Mouse (Mus musculus) myocyte (in vitro differentiated cells): ENCODE results near the gene Sdhaf1. TPM values are rescaled to one million over a fixed set of nuclear protein-coding genes. Genes with fewer than 3 reads are reported as not detected.

Experiments
- H3K27me3 ChIP-seq: one replicate; pipeline ENCODE4 v1.6.1; 2011; ENCODE audit not compliant: control insufficient read depth, insufficient read depth, insufficient read length
- H3K36me3 ChIP-seq: one replicate; pipeline ENCODE4 v1.6.1; 2011; ENCODE audit not compliant: control insufficient read depth, insufficient read depth
- H3K4me2 ChIP-seq: one replicate; pipeline ENCODE4 v1.6.1; 2011; ENCODE audit warnings: low read depth, control low read depth
- H3K4me3 ChIP-seq: one replicate; pipeline ENCODE4 v1.5.1; 2011; ENCODE audit warnings: mild to moderate bottlenecking, control low read depth, moderate library complexity
- H3K79me2 ChIP-seq: one replicate; pipeline ENCODE4 v1.6.1; 2011; ENCODE audit not compliant: control insufficient read depth, insufficient read depth
- H3ac ChIP-seq: one replicate; pipeline ENCODE4 v1.6.1; 2011; ENCODE audit not compliant: control insufficient read depth, insufficient read length
- CEBPB ChIP-seq: IDR thresholded peaks from 2 replicates; pipeline ENCODE4 v1.6.1; 2011; ENCODE audit warnings: mild to moderate bottlenecking, moderate library complexity; ENCODE audit not compliant: poor library complexity, insufficient read depth, severe bottlenecking
- E2F4 ChIP-seq: IDR thresholded peaks from one replicate; pipeline ENCODE4 v1.6.1; 2011; ENCODE audit warnings: mild to moderate bottlenecking, control low read depth, moderate library complexity; ENCODE audit not compliant: insufficient read depth
- MAX ChIP-seq: IDR thresholded peaks from one replicate; pipeline ENCODE4 v1.6.1; 2011; ENCODE audit warnings: low read depth, mild to moderate bottlenecking, control low read depth
- MYOD1 ChIP-seq, 3 experiments: IDR thresholded peaks; one replicate each; pipeline ENCODE4 v1.6.1; 2011; ENCODE audit warnings: control low read depth in 2 of 3, low read depth in 2 of 3, mild to moderate bottlenecking in 2 of 3, moderate library complexity in 1 of 3; ENCODE audit not compliant: insufficient read length in 2 of 3, control insufficient read depth in 1 of 3
- MYOG ChIP-seq, 3 experiments: IDR thresholded peaks; one replicate each; pipeline ENCODE4 v1.6.1; 2011; ENCODE audit warnings: control low read depth in 2 of 3, low read depth in 2 of 3, mild to moderate bottlenecking in 2 of 3; ENCODE audit not compliant: insufficient read length in 2 of 3, control insufficient read depth in 1 of 3, insufficient read depth in 1 of 3
- POLR2A ChIP-seq: IDR thresholded peaks from one replicate; pipeline ENCODE4 v1.6.1; 2011; ENCODE audit warnings: low read depth, mild to moderate bottlenecking, control low read depth, moderate library complexity; ENCODE audit not compliant: insufficient read length
- POLR2AphosphoS2 ChIP-seq: IDR thresholded peaks from one replicate; pipeline ENCODE4 v1.6.1; 2011; ENCODE audit warnings: low read depth, control low read depth; ENCODE audit not compliant: insufficient read length
- REST ChIP-seq: IDR thresholded peaks from one replicate; pipeline ENCODE4 v1.6.1; 2011; ENCODE audit warnings: mild to moderate bottlenecking, control low read depth, moderate library complexity; ENCODE audit not compliant: insufficient read depth, insufficient read length
- SRF ChIP-seq: IDR thresholded peaks from one replicate; pipeline ENCODE4 v1.6.1; 2011; ENCODE audit warnings: low read depth; ENCODE audit not compliant: control insufficient read depth, insufficient read length
- TCF12 ChIP-seq: IDR thresholded peaks from one replicate; pipeline ENCODE4 v1.6.1; 2011; ENCODE audit warnings: mild to moderate bottlenecking, control low read depth; ENCODE audit not compliant: poor library complexity, insufficient read depth, severe bottlenecking
- TCF3 ChIP-seq: IDR thresholded peaks from one replicate; pipeline ENCODE4 v1.6.1; 2011; ENCODE audit warnings: low read depth, control low read depth; ENCODE audit not compliant: insufficient read length
- USF1 ChIP-seq: IDR thresholded peaks from one replicate; pipeline ENCODE4 v1.6.1; 2011; ENCODE audit warnings: low read depth, mild to moderate bottlenecking, control low read depth, moderate library complexity
- polyA plus RNA-seq: library from polyadenylated mRNA; unstranded; fragments of >200 nt; fragmentation: generic; extraction: Trizol; gene quantifications from one replicate; pipeline ENCODE4 v1.2.1, GENCODE M21; 2012; ENCODE audit warnings: missing spikeins

Sdhaf1 gene
- polyA plus RNA-seq, 1 experiment = 13.6 TPM

- no peak for TF ChIP-seq TCF12
- TF ChIP-seq POLR2AphosphoS2 = no peak
- TF ChIP-seq MYOD1 (IDR thresholded peaks at IDR 0.05; ENCODE audit: control insufficient read depth in 1 of 3, insufficient read length in 2 of 3, low read depth in 2 of 3) = no peak
- no peak for TF ChIP-seq SRF
- TF ChIP-seq USF1 = no peak
- TF ChIP-seq REST = no peak
- TF ChIP-seq MAX = no peak
- TF ChIP-seq MYOG (IDR thresholded peaks at IDR 0.05; ENCODE audit: control insufficient read depth in 1 of 3, insufficient read depth in 1 of 3, insufficient read length in 2 of 3, low read depth in 2 of 3) = no peak
- TF ChIP-seq E2F4 = no peak
- no peak for TF ChIP-seq TCF3
- TF ChIP-seq POLR2A = no peak
- TF ChIP-seq CEBPB = no peak
- Histone ChIP-seq H3K36me3 (no peaks in the 10 kb centered on the region), H3K27me3 (no peaks in the 10 kb centered on the region), H3ac (no peak overlapping the region), H3K4me3 (peak overlapping the region; percentile 36), H3K79me2 (no peaks in the 10 kb centered on the region), H3K4me2 (peak overlapping the region; percentile 91)
Observed at GRCm38 (mm10) chr7:30279536-30279935, 44.2 kb downstream of the Sdhaf1 start.

DNA sequence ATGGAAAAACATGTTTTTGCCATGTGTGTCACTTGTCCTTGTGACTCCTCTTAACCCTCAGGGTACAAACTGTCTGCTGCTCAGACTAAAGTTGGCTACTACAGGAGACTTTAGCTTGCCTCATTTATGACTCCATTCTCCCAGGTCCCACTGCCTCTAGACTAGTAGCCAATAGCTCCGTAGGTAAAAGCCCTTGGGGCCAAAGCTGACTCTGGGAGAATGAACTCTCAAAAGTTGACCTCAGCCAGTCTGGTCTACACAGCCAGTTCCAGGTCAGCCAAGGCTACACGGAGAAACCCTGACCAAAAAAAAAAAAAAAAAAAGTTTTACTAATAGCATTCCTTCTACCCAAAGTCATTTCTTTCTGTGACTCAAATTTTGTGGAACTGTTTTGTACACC lies 44.8 kb downstream of the Sdhaf1 start:
- no peak for TF ChIP-seq REST
- no peak for TF ChIP-seq MYOG (IDR thresholded peaks at IDR 0.05; ENCODE audit: control insufficient read depth in 1 of 3, insufficient read depth in 1 of 3, insufficient read length in 2 of 3, low read depth in 2 of 3)
- peak overlapping the region; percentile 91 for H3K4me2 ChIP-seq
- H3ac ChIP-seq = no peak overlapping the region
- H3K4me3 ChIP-seq = peak overlapping the region; percentile 36
- H3K36me3 ChIP-seq = no peaks in the 10 kb centered on the region
- no peaks in the 10 kb centered on the region for H3K27me3 ChIP-seq
- H3K79me2 ChIP-seq = no peaks in the 10 kb centered on the region

DNA sequence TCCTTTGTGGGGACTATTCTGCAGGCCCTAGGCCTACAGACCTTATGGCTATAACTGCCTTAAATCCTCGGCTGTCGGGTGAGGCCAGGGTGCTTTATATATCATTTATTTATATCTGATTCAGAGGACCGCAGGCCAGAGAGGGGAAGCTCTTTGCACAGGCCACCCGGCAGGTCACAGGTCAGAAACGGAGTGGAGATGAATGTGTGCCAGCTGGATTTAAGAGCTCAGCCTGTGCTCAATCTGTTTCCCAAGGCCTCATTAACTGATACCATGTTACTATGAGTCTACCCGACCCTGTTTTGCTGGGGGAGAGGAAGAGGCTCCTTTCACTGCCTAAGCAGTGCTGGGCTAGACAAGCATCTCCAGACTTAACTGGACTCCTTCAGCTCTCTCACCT lies 49.3 kb downstream of the Sdhaf1 start:
- Histone ChIP-seq H3K27me3 (no peaks in the 10 kb centered on the region), H3K79me2 (no peaks in the 10 kb centered on the region), H3K4me3 (no peak overlapping the region), H3K36me3 (no peaks in the 10 kb centered on the region), H3ac (no peak overlapping the region), H3K4me2 (no peak overlapping the region)
- TF ChIP-seq USF1 (no peak), REST (no peak), TCF12 (no peak), SRF (no peak), TCF3 (no peak), MAX (no peak), MYOD1 (IDR thresholded peaks at IDR 0.05; ENCODE audit: control insufficient read depth in 1 of 3, insufficient read length in 2 of 3, low read depth in 2 of 3) (no peak), CEBPB (no peak), POLR2A (no peak), E2F4 (no peak), MYOG (IDR thresholded peaks at IDR 0.05; ENCODE audit: control insufficient read depth in 1 of 3, insufficient read depth in 1 of 3, insufficient read length in 2 of 3, low read depth in 2 of 3) (no peak), POLR2AphosphoS2 (no peak)

Other genes starting within 250 kb of the Sdhaf1 start
- gene Gm26920, start 233.5 kb downstream of the Sdhaf1 start, polyA plus RNA-seq = 0.32 TPM
- 4.3 TPM for gene Zfp566, start 233.4 kb downstream of the Sdhaf1 start, polyA plus RNA-seq
- 11.3 TPM for gene Zfp260, start 229.1 kb downstream of the Sdhaf1 start, polyA plus RNA-seq
- 1.1 TPM for gene Zfp382, start 202.0 kb downstream of the Sdhaf1 start, polyA plus RNA-seq
- 13.2 TPM for gene Zfp146, start 154.1 kb downstream of the Sdhaf1 start, polyA plus RNA-seq
- gene Cox7a1, start 139.8 kb downstream of the Sdhaf1 start, polyA plus RNA-seq = 112 TPM
- 622 TPM for gene Capns1, start 125.1 kb downstream of the Sdhaf1 start, polyA plus RNA-seq
- gene Polr2i, start 91.9 kb downstream of the Sdhaf1 start, polyA plus RNA-seq = 174 TPM
- 147 TPM for gene Tbcb, start 91.6 kb downstream of the Sdhaf1 start, polyA plus RNA-seq
- not detected for gene Ovol3, start 88.2 kb downstream of the Sdhaf1 start, polyA plus RNA-seq
- gene Thap8, start 43.8 kb downstream of the Sdhaf1 start, polyA plus RNA-seq = 0.02 TPM
- gene Wdr62, start 43.5 kb downstream of the Sdhaf1 start, polyA plus RNA-seq = 5.0 TPM
- 19.4 TPM for gene Clip3, start 32.2 kb downstream of the Sdhaf1 start, polyA plus RNA-seq
- gene Alkbh6, start 15.2 kb downstream of the Sdhaf1 start, polyA plus RNA-seq = 33.9 TPM
- 1.2 TPM for gene Syne4, start 9.1 kb downstream of the Sdhaf1 start, polyA plus RNA-seq
- gene E130208F15Rik, start 2.2 kb downstream of the Sdhaf1 start, polyA plus RNA-seq = 4.0 TPM
- 0.66 TPM for gene Lrfn3, start 38.9 kb upstream of the Sdhaf1 start, polyA plus RNA-seq
- gene Tyrobp, start 89.9 kb upstream of the Sdhaf1 start, polyA plus RNA-seq = not detected
- not detected for gene Hcst, start 96.0 kb upstream of the Sdhaf1 start, polyA plus RNA-seq
- gene Nfkbid, start 97.8 kb upstream of the Sdhaf1 start, polyA plus RNA-seq = 0.07 TPM
- 0.26 TPM for gene Aplp1, start 121.6 kb upstream of the Sdhaf1 start, polyA plus RNA-seq
- gene Kirrel2, start 133.8 kb upstream of the Sdhaf1 start, polyA plus RNA-seq = not detected
- 0.43 TPM for gene Nphs1, start 134.4 kb upstream of the Sdhaf1 start, polyA plus RNA-seq
- gene Prodh2, start 169.7 kb upstream of the Sdhaf1 start, polyA plus RNA-seq = not detected
- 8.7 TPM for gene Arhgap33, start 211.2 kb upstream of the Sdhaf1 start, polyA plus RNA-seq
- gene Hspb6, start 228.3 kb upstream of the Sdhaf1 start, polyA plus RNA-seq = 27.8 TPM
- 3.8 TPM for gene Proser3, start 228.4 kb upstream of the Sdhaf1 start, polyA plus RNA-seq
- gene Lin37, start 235.9 kb upstream of the Sdhaf1 start, polyA plus RNA-seq = 55.3 TPM
- gene U2af1l4, start 239.4 kb upstream of the Sdhaf1 start, polyA plus RNA-seq = 72.3 TPM
- 1.0 TPM for gene Gm49396, start 239.4 kb upstream of the Sdhaf1 start, polyA plus RNA-seq
- gene Psenen, start 239.7 kb upstream of the Sdhaf1 start, polyA plus RNA-seq = 169 TPM
- 0.66 TPM for gene Igflr1, start 241.5 kb upstream of the Sdhaf1 start, polyA plus RNA-seq